In the genomic region with DNA sequence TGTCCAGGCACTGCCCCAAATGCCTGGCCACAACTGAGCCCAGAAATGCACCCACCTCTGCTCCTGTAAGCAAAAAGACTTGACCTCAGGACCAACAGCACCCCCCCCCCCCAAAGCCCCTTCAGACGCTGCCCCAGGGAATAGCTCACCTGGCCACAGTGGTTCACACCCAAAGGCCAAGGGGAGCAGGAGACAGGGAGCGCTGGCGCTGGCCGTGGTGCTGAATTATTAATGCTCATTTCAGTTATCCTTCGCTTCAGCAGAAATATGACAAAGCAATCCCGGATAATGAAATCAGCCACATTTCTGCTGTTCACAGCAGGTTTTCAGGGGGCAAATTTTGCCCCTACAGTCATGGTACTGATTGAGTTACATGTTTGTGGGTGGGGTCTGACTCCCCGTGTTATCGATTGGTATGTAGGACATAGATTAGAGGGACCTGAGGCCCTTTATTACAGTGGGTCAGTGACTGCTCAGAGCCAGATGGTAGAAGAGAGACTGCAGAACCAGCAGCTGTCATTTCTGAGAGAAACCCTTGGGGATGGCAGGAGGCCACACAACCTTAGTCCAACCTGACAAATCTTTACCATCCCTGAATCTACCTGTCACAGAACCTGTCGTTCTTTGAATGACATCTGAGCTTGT, we compare ENCODE assay signal across 9 mouse cellular contexts.
DNase-seq lines count a peak whose midpoint lies in the region; ATAC-seq and TF ChIP-seq lines count a peak whose summit lies in the region.
"Had no signal": no experiment of that assay in that cellular context is flagged by ENCODE, and none has a peak within 500 bp of the region (broad histone marks: within the 10 kb centered on the region; RNA-seq: fewer than 3 reads in every experiment).

No protein-coding gene starts in this region.

- no peak overlapping the region for H3K4me2 ChIP-seq in lung, postnatal 0 days (replicated peaks; ENCODE audit: low read depth, low read length)
- no peak overlapping the region for H3K4me2 ChIP-seq in midbrain, embryonic 13.5 days (replicated peaks)
- H3K4me2 ChIP-seq: liver, embryonic 13.5 days had no signal

- no peaks in the 10 kb centered on the region for H3K27me3 ChIP-seq in lung, postnatal 0 days (replicated peaks; ENCODE audit: insufficient read depth, low read length)
- H3K27me3 ChIP-seq in midbrain, embryonic 13.5 days = no peaks in the 10 kb centered on the region
- H3K27me3 ChIP-seq: liver, embryonic 13.5 days had no signal

- TF ChIP-seq CTCF in lung, postnatal 0 days (IDR thresholded peaks at IDR 0.05) = no peak
- TF ChIP-seq CTCF in lung, adult 2 months (IDR thresholded peaks at IDR 0.05; ENCODE audit: insufficient read depth, low read length) = no peak

- no peaks in the 10 kb centered on the region for H3K4me1 ChIP-seq in lung, postnatal 0 days (ENCODE audit: insufficient read depth, low read depth, low read length)
- no peaks in the 10 kb centered on the region for H3K4me1 ChIP-seq in lung, adult 2 months (ENCODE audit: control insufficient read depth, insufficient read depth, low read length)
- peaks cover 19% of the 10 kb centered on the region for H3K4me1 ChIP-seq in midbrain, embryonic 13.5 days (replicated peaks)
- H3K4me1 ChIP-seq: liver, embryonic 13.5 days had no signal

- H3K9ac ChIP-seq in lung, postnatal 0 days (replicated peaks; ENCODE audit: low read depth) = no peak overlapping the region
- H3K9ac ChIP-seq in midbrain, embryonic 13.5 days (replicated peaks) = no peak overlapping the region
- H3K9ac ChIP-seq: liver, embryonic 13.5 days had no signal

- 37% methylated on average over 9 of the region's 9 CpGs for WGBS in lung, postnatal 0 days
- 42% methylated on average over 9 of the region's 9 CpGs for WGBS in lung, adult 2 months
- WGBS in midbrain, embryonic 13.5 days = 38% methylated on average over 9 of the region's 9 CpGs

- TF ChIP-seq EP300 in lung, postnatal 0 days (IDR thresholded peaks at IDR 0.05) = no peak

- no peak for TF ChIP-seq POLR2A in lung, adult 2 months (IDR thresholded peaks at IDR 0.05; ENCODE audit: borderline replicate concordance, extremely low read depth, low read depth, low read length)

- ATAC-seq in lung, postnatal 0 days = no peak; the same call in 1 of the 2 replicates
- peak; percentile 70 for ATAC-seq in midbrain, embryonic 13.5 days

- intact Hi-C loops in left cerebral cortex, postnatal 14 days (cut with DNase I) = no loop called here

- H3K36me3 ChIP-seq in lung, postnatal 0 days (ENCODE audit: insufficient read depth, low read length) = no peaks in the 10 kb centered on the region
- no peaks in the 10 kb centered on the region for H3K36me3 ChIP-seq in midbrain, embryonic 13.5 days
- H3K36me3 ChIP-seq: liver, embryonic 13.5 days had no signal

- H3K4me3 ChIP-seq in lung, postnatal 0 days (ENCODE audit: low read depth, low read length) = no peak overlapping the region
- no peak overlapping the region for H3K4me3 ChIP-seq in lung, adult 2 months (replicated peaks; ENCODE audit: extremely low read depth, low read depth, low read length)
- H3K4me3 ChIP-seq in midbrain, embryonic 13.5 days (replicated peaks) = no peak overlapping the region
- H3K4me3 ChIP-seq: liver, embryonic 13.5 days had no signal

- peak; percentile 49 for DNase-seq in lung, postnatal 0 days (ENCODE audit: low spot score)
- DNase-seq in lung, adult 2 months = no peak
- peak; percentile 53 for DNase-seq in adrenal gland, postnatal 25 days
- DNase-seq in embryo, embryonic 10.5 days (ENCODE audit: low spot score) = peak; percentile 81
- no peak for DNase-seq in left cerebral cortex, adult 11 months (ENCODE audit: low spot score)
- DNase-seq in left cerebral cortex, postnatal 14 days (ENCODE audit: low spot score in 2 of 2) = no peak
- no peak for DNase-seq in thymus, postnatal 36 days
- DNase-seq: liver, embryonic 13.5 days had no signal

- no peaks in the 10 kb centered on the region for H3K9me3 ChIP-seq in lung, postnatal 0 days (ENCODE audit: low read length)
- H3K9me3 ChIP-seq in midbrain, embryonic 13.5 days = no peaks in the 10 kb centered on the region
- H3K9me3 ChIP-seq: liver, embryonic 13.5 days had no signal

- no peak overlapping the region for H3K27ac ChIP-seq in lung, postnatal 0 days (ENCODE audit: low read length)
- H3K27ac ChIP-seq in midbrain, embryonic 13.5 days = peak overlapping the region; percentile 46
- H3K27ac ChIP-seq: liver, embryonic 13.5 days had no signal

Comparison
In these comparisons a context has a peak if more than half of its experiments do, and no peak if none do; other contexts are left out.
1. DNase-seq: peak in lung, postnatal 0 days (single experiment), adrenal gland, postnatal 25 days (single experiment) and embryo, embryonic 10.5 days (single experiment); none in lung, adult 2 months (single experiment), left cerebral cortex, adult 11 months (single experiment), left cerebral cortex, postnatal 14 days (0 of 2) and thymus, postnatal 36 days (0 of 2).